Mouse (Mus musculus): Measurements from ENCODE around the gene Gm20869. TPM values are rescaled to one million over a fixed set of nuclear protein-coding genes. Genes with fewer than 3 reads are reported as not detected.
"Not testable (repeated sequence)": the region's sequence is repeated elsewhere in the genome, so short reads cannot be mapped to it uniquely, and the experiment has no call there.

The Gm20869 gene
- polyA plus RNA-seq (2015; fragmentation: Nextera tagmentation; extraction: Ambion mirVana) = not detected in 2 replicates

GRCm38 (mm10) chrY:71469149-71469548 lies at the start of gene Gm20869:
Gm20869 (plus strand) TSS chrY:71469449.
- whole genome bisulfite sequencing = no CpG with 5 or more reads among the region's 6 CpGs

More at GRCm38 (mm10) chrY:71469149-71469548, at the start of gene Gm20869:
- H3K4me3 ChIP-seq (ENCODE audit: low read length); H3K4me1 ChIP-seq (replicated peaks; ENCODE audit: control insufficient read depth, insufficient read depth, low read length); H3K27me3 ChIP-seq (ENCODE audit: control insufficient read depth, insufficient read depth, low read depth, low read length); H3K4me2 ChIP-seq (ENCODE audit: low read depth, low read length); ATAC-seq (ENCODE audit: low read depth); H3K27ac ChIP-seq (ENCODE audit: low read length); H3K9ac ChIP-seq (ENCODE audit: low read length); H3K9me3 ChIP-seq (ENCODE audit: control insufficient read depth, low read length); H3K36me3 ChIP-seq (ENCODE audit: control insufficient read depth, insufficient read depth, low read length): not testable (repeated sequence)

Other genes with a start within 250 kb of the Gm20869 start
- gene Gm20870, start 222.6 kb downstream of the Gm20869 start, polyA plus RNA-seq (2015; fragmentation: Nextera tagmentation; extraction: Ambion mirVana) = not detected in 2 replicates